Mouse (Mus musculus): ENCODE measurements around the gene Tgfbi. TPM values are rescaled to one million over a fixed set of nuclear protein-coding genes. Genes with fewer than 3 reads are reported as not detected.

Tgfbi gene
- polyA plus RNA-seq, 1 experiment: 1.8 TPM

DNA sequence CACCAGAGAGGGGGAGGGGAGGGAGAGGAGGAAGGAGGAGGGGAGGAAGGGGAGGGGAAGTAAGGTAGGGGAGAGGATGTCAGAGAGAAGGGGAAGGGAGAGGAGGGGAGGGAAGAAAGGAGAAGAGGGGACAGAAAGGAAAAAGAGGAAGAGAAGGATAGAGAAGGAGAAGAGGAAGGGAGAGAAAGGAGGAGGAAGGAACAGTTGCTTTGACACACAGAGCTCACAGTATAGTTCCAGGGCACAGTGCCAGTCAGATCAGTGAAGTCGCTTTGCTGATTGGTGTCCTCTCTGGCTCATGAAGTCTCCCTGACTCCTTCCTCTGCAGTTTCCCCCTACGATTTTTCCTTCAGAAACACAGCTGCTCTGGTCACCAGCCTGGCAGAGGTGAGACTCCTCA is 17.4 kb upstream of the Tgfbi start:
- Histone ChIP-seq H3K27me3 (ENCODE audit: control insufficient read depth, insufficient read depth, insufficient read length) (no peaks in the 10 kb centered on the region), H3K4me3 (no peak overlapping the region), H3ac (ENCODE audit: control insufficient read depth, insufficient read length) (no peak overlapping the region), H3K36me3 (ENCODE audit: control insufficient read depth, insufficient read depth) (no peaks in the 10 kb centered on the region), H3K4me2 (ENCODE audit: low read depth) (no peak overlapping the region), H3K79me2 (ENCODE audit: control insufficient read depth, insufficient read depth) (no peaks in the 10 kb centered on the region)
- no peak for TF ChIP-seq MAX (IDR thresholded peaks at IDR 0.05; ENCODE audit: low read depth)
- TF ChIP-seq MYOD1 (IDR thresholded peaks at IDR 0.05; ENCODE audit: control insufficient read depth in 1 of 3, insufficient read length in 2 of 3, low read depth in 2 of 3): no peak
- no peak for TF ChIP-seq CEBPB (IDR thresholded peaks at IDR 0.05; ENCODE audit: insufficient read depth, poor library complexity, severe bottlenecking)
- no peak for TF ChIP-seq TCF3 (IDR thresholded peaks at IDR 0.05; ENCODE audit: insufficient read length, low read depth)
- no peak for TF ChIP-seq USF1 (IDR thresholded peaks at IDR 0.05; ENCODE audit: low read depth)
- TF ChIP-seq POLR2A (IDR thresholded peaks at IDR 0.05; ENCODE audit: insufficient read length, low read depth): no peak
- TF ChIP-seq E2F4 (IDR thresholded peaks at IDR 0.05; ENCODE audit: insufficient read depth): no peak
- no peak for TF ChIP-seq TCF12 (IDR thresholded peaks at IDR 0.05; ENCODE audit: insufficient read depth, poor library complexity, severe bottlenecking)
- no peak for TF ChIP-seq POLR2AphosphoS2 (IDR thresholded peaks at IDR 0.05; ENCODE audit: insufficient read length, low read depth)
- TF ChIP-seq REST (IDR thresholded peaks at IDR 0.05; ENCODE audit: insufficient read depth, insufficient read length): no peak
- TF ChIP-seq SRF (IDR thresholded peaks at IDR 0.05; ENCODE audit: control insufficient read depth, insufficient read length, low read depth): no peak
- no peak for TF ChIP-seq MYOG (IDR thresholded peaks at IDR 0.05; ENCODE audit: control insufficient read depth in 1 of 3, insufficient read depth in 1 of 3, insufficient read length in 2 of 3, low read depth in 2 of 3)

DNA sequence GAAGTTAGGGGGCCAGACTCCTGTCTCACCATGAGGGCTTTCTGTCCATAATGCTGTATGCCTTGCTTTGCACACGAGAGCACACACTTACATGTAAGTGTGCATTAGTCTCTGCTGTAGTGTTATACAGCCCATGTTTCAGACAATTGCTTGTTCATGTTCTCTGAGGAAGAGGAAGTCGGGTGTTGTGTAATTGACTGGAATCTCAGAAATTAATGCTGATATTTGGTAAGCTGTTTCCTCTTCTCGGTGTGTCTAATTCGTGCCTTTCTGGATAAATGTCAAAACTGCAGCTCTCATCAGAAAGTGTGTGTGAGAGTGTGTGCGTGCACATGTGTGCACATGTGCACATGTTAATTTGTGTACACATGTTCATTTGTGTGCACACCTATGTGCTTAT is 16.1 kb upstream of the Tgfbi start:
- H3K36me3 ChIP-seq (ENCODE audit: control insufficient read depth, insufficient read depth): no peaks in the 10 kb centered on the region
- no peak overlapping the region for H3K4me3 ChIP-seq
- no peak overlapping the region for H3ac ChIP-seq (ENCODE audit: control insufficient read depth, insufficient read length)
- no peaks in the 10 kb centered on the region for H3K79me2 ChIP-seq (ENCODE audit: control insufficient read depth, insufficient read depth)
- no peak for TF ChIP-seq MYOG (IDR thresholded peaks at IDR 0.05; ENCODE audit: control insufficient read depth in 1 of 3, insufficient read depth in 1 of 3, insufficient read length in 2 of 3, low read depth in 2 of 3)
- no peak for TF ChIP-seq E2F4 (IDR thresholded peaks at IDR 0.05; ENCODE audit: insufficient read depth)
- TF ChIP-seq TCF12 (IDR thresholded peaks at IDR 0.05; ENCODE audit: insufficient read depth, poor library complexity, severe bottlenecking): no peak
- TF ChIP-seq TCF3 (IDR thresholded peaks at IDR 0.05; ENCODE audit: insufficient read length, low read depth): no peak
- TF ChIP-seq POLR2AphosphoS2 (IDR thresholded peaks at IDR 0.05; ENCODE audit: insufficient read length, low read depth): no peak
- TF ChIP-seq USF1 (IDR thresholded peaks at IDR 0.05; ENCODE audit: low read depth): no peak
- no peak for TF ChIP-seq POLR2A (IDR thresholded peaks at IDR 0.05; ENCODE audit: insufficient read length, low read depth)
- no peak for TF ChIP-seq CEBPB (IDR thresholded peaks at IDR 0.05; ENCODE audit: insufficient read depth, poor library complexity, severe bottlenecking)
- no peak for TF ChIP-seq REST (IDR thresholded peaks at IDR 0.05; ENCODE audit: insufficient read depth, insufficient read length)
- no peak for TF ChIP-seq MYOD1 (IDR thresholded peaks at IDR 0.05; ENCODE audit: control insufficient read depth in 1 of 3, insufficient read length in 2 of 3, low read depth in 2 of 3)
- no peak for TF ChIP-seq MAX (IDR thresholded peaks at IDR 0.05; ENCODE audit: low read depth)
- no peak for TF ChIP-seq SRF (IDR thresholded peaks at IDR 0.05; ENCODE audit: control insufficient read depth, insufficient read length, low read depth)
- H3K4me2 ChIP-seq (ENCODE audit: low read depth): no peak overlapping the region
- H3K27me3 ChIP-seq (ENCODE audit: control insufficient read depth, insufficient read depth, insufficient read length): no peaks in the 10 kb centered on the region

DNA sequence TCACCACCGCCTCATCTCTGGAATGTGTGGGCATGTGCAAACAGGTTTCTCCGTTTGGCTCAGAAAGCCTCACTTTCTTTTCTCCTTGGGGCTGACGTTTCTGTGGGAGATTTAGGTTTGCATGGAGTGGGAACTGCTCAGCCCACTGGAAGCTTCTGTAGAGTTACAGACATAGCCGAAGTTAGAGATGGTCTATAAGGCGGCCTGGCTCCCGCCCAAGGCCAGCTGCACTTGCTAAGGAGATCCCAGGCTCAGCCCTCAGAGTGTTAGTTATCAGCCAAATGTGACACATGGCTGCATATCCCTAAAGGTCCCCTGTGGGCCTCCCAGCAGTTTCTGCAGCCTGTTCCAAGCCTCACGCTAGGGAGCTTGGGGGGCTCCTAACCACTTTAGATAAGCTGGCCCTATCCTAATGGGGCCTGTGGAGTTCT is 15.3 kb upstream of the Tgfbi start:
- Histone ChIP-seq H3K4me2 (ENCODE audit: low read depth) (no peak overlapping the region), H3K27me3 (ENCODE audit: control insufficient read depth, insufficient read depth, insufficient read length) (no peaks in the 10 kb centered on the region), H3K4me3 (no peak overlapping the region), H3K79me2 (ENCODE audit: control insufficient read depth, insufficient read depth) (no peaks in the 10 kb centered on the region), H3ac (ENCODE audit: control insufficient read depth, insufficient read length) (no peak overlapping the region), H3K36me3 (ENCODE audit: control insufficient read depth, insufficient read depth) (no peaks in the 10 kb centered on the region)
- TF ChIP-seq MYOD1 (IDR thresholded peaks at IDR 0.05; ENCODE audit: control insufficient read depth in 1 of 3, insufficient read length in 2 of 3, low read depth in 2 of 3): no peak
- TF ChIP-seq TCF12 (IDR thresholded peaks at IDR 0.05; ENCODE audit: insufficient read depth, poor library complexity, severe bottlenecking): no peak
- no peak for TF ChIP-seq POLR2AphosphoS2 (IDR thresholded peaks at IDR 0.05; ENCODE audit: insufficient read length, low read depth)
- no peak for TF ChIP-seq REST (IDR thresholded peaks at IDR 0.05; ENCODE audit: insufficient read depth, insufficient read length)
- no peak for TF ChIP-seq POLR2A (IDR thresholded peaks at IDR 0.05; ENCODE audit: insufficient read length, low read depth)

DNA sequence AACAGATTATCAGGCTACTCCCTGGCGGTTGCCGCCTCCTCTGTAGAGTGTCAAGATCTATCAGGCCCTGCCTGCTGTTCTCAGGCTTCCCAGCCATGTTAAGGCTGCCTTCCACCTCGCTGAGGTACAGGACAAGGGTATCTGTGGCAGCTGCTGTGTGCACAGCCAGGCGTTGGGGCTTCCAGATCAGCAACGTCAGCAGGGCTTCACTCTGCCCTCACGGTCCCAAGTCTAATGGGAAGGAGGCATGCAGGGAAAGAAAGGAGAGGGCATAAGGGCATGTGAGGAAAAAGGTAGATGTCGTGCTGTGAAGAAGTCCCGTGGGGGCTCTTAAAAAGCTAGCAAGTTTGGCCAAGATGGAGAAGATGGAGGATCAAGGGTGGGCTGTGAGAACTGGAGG is 14.1 kb upstream of the Tgfbi start:
- no peaks in the 10 kb centered on the region for H3K27me3 ChIP-seq (ENCODE audit: control insufficient read depth, insufficient read depth, insufficient read length)
- no peaks in the 10 kb centered on the region for H3K36me3 ChIP-seq (ENCODE audit: control insufficient read depth, insufficient read depth)
- H3K4me3 ChIP-seq: no peak overlapping the region
- TF ChIP-seq MYOG (IDR thresholded peaks at IDR 0.05; ENCODE audit: control insufficient read depth in 1 of 3, insufficient read depth in 1 of 3, insufficient read length in 2 of 3, low read depth in 2 of 3) (no peak), TCF12 (IDR thresholded peaks at IDR 0.05; ENCODE audit: insufficient read depth, poor library complexity, severe bottlenecking) (no peak), USF1 (IDR thresholded peaks at IDR 0.05; ENCODE audit: low read depth) (no peak), REST (IDR thresholded peaks at IDR 0.05; ENCODE audit: insufficient read depth, insufficient read length) (no peak), MAX (IDR thresholded peaks at IDR 0.05; ENCODE audit: low read depth) (no peak), CEBPB (IDR thresholded peaks at IDR 0.05; ENCODE audit: insufficient read depth, poor library complexity, severe bottlenecking) (no peak), POLR2AphosphoS2 (IDR thresholded peaks at IDR 0.05; ENCODE audit: insufficient read length, low read depth) (no peak), POLR2A (IDR thresholded peaks at IDR 0.05; ENCODE audit: insufficient read length, low read depth) (no peak), MYOD1 (IDR thresholded peaks at IDR 0.05; ENCODE audit: control insufficient read depth in 1 of 3, insufficient read length in 2 of 3, low read depth in 2 of 3) (no peak), SRF (IDR thresholded peaks at IDR 0.05; ENCODE audit: control insufficient read depth, insufficient read length, low read depth) (no peak), TCF3 (IDR thresholded peaks at IDR 0.05; ENCODE audit: insufficient read length, low read depth) (no peak), E2F4 (IDR thresholded peaks at IDR 0.05; ENCODE audit: insufficient read depth) (no peak)
- no peak overlapping the region for H3ac ChIP-seq (ENCODE audit: control insufficient read depth, insufficient read length)
- no peaks in the 10 kb centered on the region for H3K79me2 ChIP-seq (ENCODE audit: control insufficient read depth, insufficient read depth)
- no peak overlapping the region for H3K4me2 ChIP-seq (ENCODE audit: low read depth)

DNA sequence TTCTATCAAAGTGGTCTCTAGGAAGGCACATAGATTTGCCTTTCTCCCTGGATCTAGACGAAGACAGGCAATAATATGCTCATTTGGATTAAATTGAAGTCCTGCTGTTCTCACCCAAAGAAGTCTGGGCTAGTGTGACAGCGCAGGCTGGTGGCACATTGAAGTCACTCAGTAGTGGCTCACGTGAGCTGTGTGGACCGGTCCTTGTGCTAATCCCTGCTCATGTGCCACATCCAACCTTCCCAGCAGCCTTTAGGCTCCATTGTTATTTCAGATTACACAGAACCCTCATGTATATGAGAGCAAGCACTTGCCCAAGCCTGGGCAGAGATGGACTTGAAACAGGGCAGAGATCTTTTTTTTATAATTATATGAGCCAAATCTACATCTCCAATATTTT is 12.0 kb upstream of the Tgfbi start:
- Histone ChIP-seq H3K4me2 (ENCODE audit: low read depth) (no peak overlapping the region), H3ac (ENCODE audit: control insufficient read depth, insufficient read length) (no peak overlapping the region), H3K27me3 (ENCODE audit: control insufficient read depth, insufficient read depth, insufficient read length) (no peaks in the 10 kb centered on the region), H3K36me3 (ENCODE audit: control insufficient read depth, insufficient read depth) (no peaks in the 10 kb centered on the region), H3K4me3 (no peak overlapping the region), H3K79me2 (ENCODE audit: control insufficient read depth, insufficient read depth) (no peaks in the 10 kb centered on the region)
- no peak for TF ChIP-seq CEBPB (IDR thresholded peaks at IDR 0.05; ENCODE audit: insufficient read depth, poor library complexity, severe bottlenecking)
- no peak for TF ChIP-seq POLR2A (IDR thresholded peaks at IDR 0.05; ENCODE audit: insufficient read length, low read depth)
- TF ChIP-seq MYOG (IDR thresholded peaks at IDR 0.05; ENCODE audit: control insufficient read depth in 1 of 3, insufficient read depth in 1 of 3, insufficient read length in 2 of 3, low read depth in 2 of 3): no peak
- no peak for TF ChIP-seq MYOD1 (IDR thresholded peaks at IDR 0.05; ENCODE audit: control insufficient read depth in 1 of 3, insufficient read length in 2 of 3, low read depth in 2 of 3)
- TF ChIP-seq TCF3 (IDR thresholded peaks at IDR 0.05; ENCODE audit: insufficient read length, low read depth): no peak
- TF ChIP-seq SRF (IDR thresholded peaks at IDR 0.05; ENCODE audit: control insufficient read depth, insufficient read length, low read depth): no peak
- TF ChIP-seq POLR2AphosphoS2 (IDR thresholded peaks at IDR 0.05; ENCODE audit: insufficient read length, low read depth): no peak

Measured in myocyte (in vitro differentiated cells).